Mouse (Mus musculus) cerebellum, adult 2 months (tissue): ENCODE results near the gene Specc1l.

Experiments used
- CTCF ChIP-seq: fragments of 200-500 bp; IDR thresholded peaks from 2 replicates; pipeline ENCODE4 v1.5.1; 2011; ENCODE audit warnings: low read depth, mild to moderate bottlenecking, control low read depth, low read length, moderate library complexity, borderline replicate concordance; ENCODE audit not compliant: insufficient read depth
- POLR2A ChIP-seq: fragments of 200-500 bp; IDR thresholded peaks from 2 replicates; pipeline ENCODE4 v1.6.1; 2011; ENCODE audit warnings: low read length, control low read depth, borderline replicate concordance; ENCODE audit not compliant: insufficient read depth

- TF ChIP-seq CTCF (no peak), POLR2A (no peak)
Observed at GRCm38 (mm10) chr10:75187366-75188056, 24.4 kb upstream of the Specc1l start.
